Mouse (Mus musculus) cortical plate, adult 2 months (tissue): Measurements from ENCODE around the gene Ablim1.

Experiments used
- CTCF ChIP-seq: fragments of 200-500 bp; IDR thresholded peaks from 2 replicates; pipeline ENCODE4 v1.5.1; 2011; ENCODE audit warnings: mild to moderate bottlenecking, control low read depth, low read length; ENCODE audit not compliant: insufficient read depth; ENCODE audit errors: extremely low read depth
- POLR2A ChIP-seq: fragments of 200-500 bp; IDR thresholded peaks from 2 replicates; pipeline ENCODE4 v1.6.1; 2011; ENCODE audit warnings: mild to moderate bottlenecking, low read length, control low read depth; ENCODE audit not compliant: insufficient read depth; ENCODE audit errors: extremely low read depth

DNA sequence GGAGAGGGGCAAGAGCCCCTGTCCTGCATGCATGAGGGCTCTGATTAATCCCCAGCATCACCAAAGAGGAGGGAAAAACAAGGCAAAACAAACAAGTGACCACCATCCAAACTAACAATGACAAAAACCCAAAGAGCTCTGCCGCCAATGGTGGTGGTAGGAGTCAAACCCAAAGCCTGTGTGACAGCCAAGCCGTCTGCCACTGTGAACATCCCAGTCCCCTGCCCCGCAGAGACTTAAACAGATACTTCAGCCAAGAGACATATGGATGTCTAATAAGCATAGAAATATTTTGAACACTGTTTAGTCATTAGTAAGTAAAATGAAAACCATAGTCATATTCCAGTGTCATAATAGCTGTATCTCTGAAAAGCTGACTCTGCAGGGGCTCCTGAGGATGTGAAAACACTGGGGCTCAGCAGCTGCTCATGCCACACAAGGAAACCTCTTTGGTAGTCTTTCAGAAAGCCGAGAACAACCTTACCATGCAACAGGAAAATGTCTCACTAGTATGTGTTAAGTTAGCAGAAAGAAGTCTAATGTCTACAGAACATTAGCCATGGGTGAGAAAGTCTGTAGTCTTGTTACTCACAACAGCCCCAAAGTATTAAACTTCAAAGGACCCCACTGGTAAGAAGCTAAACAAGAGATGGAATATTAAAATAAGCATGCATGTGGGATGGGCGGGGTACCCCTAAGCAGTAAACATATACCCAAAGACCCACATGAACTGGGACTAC is 221.6 kb downstream of the Ablim1 start:
- TF ChIP-seq CTCF, result no peak
- TF ChIP-seq POLR2A, result no peak
